Mouse (Mus musculus) kidney, adult 18-20 months (tissue): ENCODE results near the gene Optn.

ENCODE experiments used
- DNase-seq: peaks from one replicate; pipeline ENCODE4 v3.0.0; 2021

The Optn gene

GRCm38 (mm10) chr2:4978091-4978490 lies 85.8 kb downstream of the Optn start:
- DNase-seq = no peak

DNA sequence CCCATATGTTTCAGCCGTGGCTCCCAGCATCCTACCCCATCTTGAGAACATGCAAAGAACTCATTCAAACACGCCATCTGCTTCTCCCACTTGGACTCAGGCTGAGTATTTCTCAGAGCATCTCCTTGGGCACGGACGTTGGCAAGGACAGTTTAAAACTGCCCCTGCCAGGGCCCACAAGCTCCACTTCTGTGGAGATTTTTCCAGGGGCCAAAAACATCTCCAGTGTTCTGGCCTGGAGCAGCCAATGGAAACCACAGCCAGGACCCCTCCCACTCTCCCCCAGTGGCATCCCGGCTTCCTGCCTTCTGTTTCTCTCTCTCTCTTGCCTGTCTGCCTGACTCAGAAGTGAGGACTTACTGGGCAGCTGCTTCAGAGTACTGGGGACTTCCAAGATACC lies 88.0 kb downstream of the Optn start, which contains the start of gene Ucma:
TSS of gene Ucma (plus strand) at position 316 of the 400 bp plus-strand sequence.
- no peak for DNase-seq
